Mouse (Mus musculus): ENCODE measurements around the gene Dhx8. TPM values are rescaled to one million over a fixed set of nuclear protein-coding genes. Genes with fewer than 3 reads are reported as not detected.

Gene Dhx8
- polyA plus RNA-seq, 1 experiment from 2014 or later, result 25.6 TPM

- Histone ChIP-seq H3K4me1 (ENCODE audit: control insufficient read depth, insufficient read depth, low read depth, low read length) (peaks cover 12% of the 10 kb centered on the region), H3K9me3 (ENCODE audit: control insufficient read depth, low read length) (no peaks in the 10 kb centered on the region), H3K4me2 (ENCODE audit: low read length) (peak overlapping the region; percentile 97), H3K36me3 (ENCODE audit: control insufficient read depth, insufficient read depth, low read length) (no peaks in the 10 kb centered on the region), H3K27me3 (replicated peaks; ENCODE audit: control insufficient read depth, insufficient read depth, low read length) (peaks cover 48% of the 10 kb centered on the region), H3K9ac (ENCODE audit: low read depth, low read length) (peak overlapping the region; percentile 65), H3K27ac (ENCODE audit: low read depth, low read length) (peak overlapping the region; percentile 70), H3K4me3 (ENCODE audit: low read length) (peak overlapping the region; percentile 64)
- whole genome bisulfite sequencing, result 0% methylated on average over 42 of the region's 67 CpGs
- peak; percentile 41 for ATAC-seq
These were observed 51.9 kb downstream of the Dhx8 start for GRCm38 (mm10) chr11:101784488-101785142.

GRCm38 (mm10) chr11:101785143-101785851 lies 52.6 kb downstream of the Dhx8 start, which contains the start of gene Etv4:
Gene Etv4 (minus strand): TSS chr11:101785371.
- WGBS, result under 1% methylated on average over 32 of the region's 35 CpGs
- Histone ChIP-seq H3K27me3 (replicated peaks; ENCODE audit: control insufficient read depth, insufficient read depth, low read length) (peaks cover 48% of the 10 kb centered on the region), H3K9me3 (ENCODE audit: control insufficient read depth, low read length) (no peaks in the 10 kb centered on the region), H3K4me1 (ENCODE audit: control insufficient read depth, insufficient read depth, low read depth, low read length) (peaks cover 16% of the 10 kb centered on the region), H3K4me2 (ENCODE audit: low read length) (peak within 1 kb of the TSS; percentile 97), H3K9ac (ENCODE audit: low read depth, low read length) (peak within 1 kb of the TSS; percentile 65), H3K36me3 (ENCODE audit: control insufficient read depth, insufficient read depth, low read length) (no peaks in the 10 kb centered on the region), H3K27ac (ENCODE audit: low read depth, low read length) (peak within 1 kb of the TSS; percentile 70), H3K4me3 (ENCODE audit: low read length) (peak within 1 kb of the TSS; percentile 64)
- ATAC-seq, result peak; percentile 95

GRCm38 (mm10) chr11:101785852-101786205 lies 53.1 kb downstream of the Dhx8 start:
- Histone ChIP-seq H3K4me3 (ENCODE audit: low read length) (peak overlapping the region; percentile 64), H3K9me3 (ENCODE audit: control insufficient read depth, low read length) (no peaks in the 10 kb centered on the region), H3K36me3 (ENCODE audit: control insufficient read depth, insufficient read depth, low read length) (no peaks in the 10 kb centered on the region), H3K4me2 (ENCODE audit: low read length) (peak overlapping the region; percentile 97), H3K4me1 (ENCODE audit: control insufficient read depth, insufficient read depth, low read depth, low read length) (peaks cover 21% of the 10 kb centered on the region), H3K27ac (ENCODE audit: low read depth, low read length) (no peak overlapping the region), H3K9ac (ENCODE audit: low read depth, low read length) (no peak overlapping the region), H3K27me3 (replicated peaks; ENCODE audit: control insufficient read depth, insufficient read depth, low read length) (peaks cover 48% of the 10 kb centered on the region)
- ATAC-seq, result no peak
- WGBS, result 4% methylated on average over 7 of the region's 7 CpGs

DNA sequence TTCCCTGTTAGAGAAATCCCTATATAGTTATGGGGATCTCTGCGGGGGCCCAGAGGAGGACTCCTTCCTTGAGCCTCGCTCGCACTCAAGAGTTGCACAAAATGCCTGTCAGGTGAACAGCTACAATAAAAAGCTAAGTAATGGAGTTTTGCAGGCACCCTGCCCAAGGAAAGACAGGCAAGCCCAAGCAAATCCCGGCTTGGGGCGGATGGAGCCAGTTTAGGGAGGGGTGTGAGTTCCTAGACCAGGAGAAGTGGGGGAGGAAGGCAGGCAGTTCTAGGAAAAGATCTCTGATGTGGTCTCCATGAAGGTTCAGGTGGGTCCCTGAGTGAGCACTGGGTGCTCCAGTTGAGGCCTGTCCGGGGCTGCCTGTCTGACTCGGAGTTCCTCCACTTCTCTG lies 53.9 kb downstream of the Dhx8 start:
- no peak overlapping the region for H3K27ac ChIP-seq (ENCODE audit: low read depth, low read length)
- H3K4me2 ChIP-seq (ENCODE audit: low read length), result no peak overlapping the region
- no peaks in the 10 kb centered on the region for H3K36me3 ChIP-seq (ENCODE audit: control insufficient read depth, insufficient read depth, low read length)
- WGBS, result 55% methylated on average over 7 of the region's 7 CpGs
- peaks cover 28% of the 10 kb centered on the region for H3K4me1 ChIP-seq (ENCODE audit: control insufficient read depth, insufficient read depth, low read depth, low read length)
- H3K27me3 ChIP-seq (replicated peaks; ENCODE audit: control insufficient read depth, insufficient read depth, low read length), result peaks cover 44% of the 10 kb centered on the region
- H3K4me3 ChIP-seq (ENCODE audit: low read length), result no peak overlapping the region
- ATAC-seq, result no peak
- H3K9me3 ChIP-seq (ENCODE audit: control insufficient read depth, low read length), result no peaks in the 10 kb centered on the region
- no peak overlapping the region for H3K9ac ChIP-seq (ENCODE audit: low read depth, low read length)

GRCm38 (mm10) chr11:101787432-101787831 lies 54.7 kb downstream of the Dhx8 start:
- H3K36me3 ChIP-seq (ENCODE audit: control insufficient read depth, insufficient read depth, low read length), result no peaks in the 10 kb centered on the region
- 62% methylated on average over 1 of the region's 1 CpGs for WGBS
- H3K4me1 ChIP-seq (ENCODE audit: control insufficient read depth, insufficient read depth, low read depth, low read length), result peaks cover 28% of the 10 kb centered on the region
- peaks cover 37% of the 10 kb centered on the region for H3K27me3 ChIP-seq (replicated peaks; ENCODE audit: control insufficient read depth, insufficient read depth, low read length)
- no peak overlapping the region for H3K9ac ChIP-seq (ENCODE audit: low read depth, low read length)
- H3K9me3 ChIP-seq (ENCODE audit: control insufficient read depth, low read length), result no peaks in the 10 kb centered on the region
- H3K4me3 ChIP-seq (ENCODE audit: low read length), result no peak overlapping the region
- ATAC-seq, result no peak
- no peak overlapping the region for H3K27ac ChIP-seq (ENCODE audit: low read depth, low read length)
- no peak overlapping the region for H3K4me2 ChIP-seq (ENCODE audit: low read length)

- ATAC-seq, result peak; percentile 84
These were observed 58.2 kb downstream of the Dhx8 start for GRCm38 (mm10) chr11:101790811-101791526.

GRCm38 (mm10) chr11:101797355-101797754 lies 64.6 kb downstream of the Dhx8 start:
- no peak overlapping the region for H3K27ac ChIP-seq (ENCODE audit: low read depth, low read length)
- no peak overlapping the region for H3K4me2 ChIP-seq (ENCODE audit: low read length)
- WGBS, result 92% methylated on average over 2 of the region's 2 CpGs
- H3K36me3 ChIP-seq (ENCODE audit: control insufficient read depth, insufficient read depth, low read length), result no peaks in the 10 kb centered on the region
- no peaks in the 10 kb centered on the region for H3K27me3 ChIP-seq (replicated peaks; ENCODE audit: control insufficient read depth, insufficient read depth, low read length)
- H3K9me3 ChIP-seq (ENCODE audit: control insufficient read depth, low read length), result no peaks in the 10 kb centered on the region
- H3K4me3 ChIP-seq (ENCODE audit: low read length), result no peak overlapping the region
- H3K9ac ChIP-seq (ENCODE audit: low read depth, low read length), result no peak overlapping the region
- no peaks in the 10 kb centered on the region for H3K4me1 ChIP-seq (ENCODE audit: control insufficient read depth, insufficient read depth, low read depth, low read length)
- ATAC-seq, result no peak

More at GRCm38 (mm10) chr11:101790811-101791526, 58.2 kb downstream of the Dhx8 start:
- Histone ChIP-seq H3K4me1 (ENCODE audit: control insufficient read depth, insufficient read depth, low read depth, low read length) (peaks cover 15% of the 10 kb centered on the region), H3K9me3 (ENCODE audit: control insufficient read depth, low read length) (no peaks in the 10 kb centered on the region), H3K36me3 (ENCODE audit: control insufficient read depth, insufficient read depth, low read length) (no peaks in the 10 kb centered on the region), H3K4me3 (ENCODE audit: low read length) (no peak overlapping the region), H3K9ac (ENCODE audit: low read depth, low read length) (no peak overlapping the region), H3K27ac (ENCODE audit: low read depth, low read length) (peak overlapping the region; percentile 70), H3K27me3 (replicated peaks; ENCODE audit: control insufficient read depth, insufficient read depth, low read length) (peaks cover 16% of the 10 kb centered on the region), H3K4me2 (ENCODE audit: low read length) (peak overlapping the region; percentile 40)
- 40% methylated on average over 19 of the region's 19 CpGs for WGBS

DNA sequence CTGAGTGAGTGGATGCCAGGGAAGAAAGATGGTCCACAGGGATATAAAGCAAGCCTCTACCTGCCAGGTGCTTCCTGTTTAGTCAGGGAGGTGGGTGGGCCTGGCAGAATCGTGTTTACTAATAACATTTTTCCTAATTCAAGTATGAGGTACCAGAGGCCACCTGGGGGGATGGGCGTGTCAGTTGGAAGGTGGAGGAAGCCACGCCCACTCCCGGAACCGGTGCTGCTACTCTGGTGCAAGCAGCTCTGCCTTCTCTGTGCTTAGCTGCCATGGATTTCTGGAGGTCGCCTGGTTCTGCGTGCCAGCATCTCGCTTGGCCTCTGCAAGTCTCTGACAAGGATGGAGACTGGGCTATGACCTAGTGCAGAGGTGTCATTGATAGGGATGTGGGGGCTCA lies 65.4 kb downstream of the Dhx8 start:
- Histone ChIP-seq H3K27ac (ENCODE audit: low read depth, low read length) (no peak overlapping the region), H3K27me3 (replicated peaks; ENCODE audit: control insufficient read depth, insufficient read depth, low read length) (no peaks in the 10 kb centered on the region), H3K4me2 (ENCODE audit: low read length) (no peak overlapping the region), H3K4me1 (ENCODE audit: control insufficient read depth, insufficient read depth, low read depth, low read length) (no peaks in the 10 kb centered on the region), H3K36me3 (ENCODE audit: control insufficient read depth, insufficient read depth, low read length) (no peaks in the 10 kb centered on the region), H3K4me3 (ENCODE audit: low read length) (no peak overlapping the region), H3K9ac (ENCODE audit: low read depth, low read length) (no peak overlapping the region), H3K9me3 (ENCODE audit: control insufficient read depth, low read length) (no peaks in the 10 kb centered on the region)
- ATAC-seq, result no peak
- 40% methylated on average over 8 of the region's 8 CpGs for WGBS

DNA sequence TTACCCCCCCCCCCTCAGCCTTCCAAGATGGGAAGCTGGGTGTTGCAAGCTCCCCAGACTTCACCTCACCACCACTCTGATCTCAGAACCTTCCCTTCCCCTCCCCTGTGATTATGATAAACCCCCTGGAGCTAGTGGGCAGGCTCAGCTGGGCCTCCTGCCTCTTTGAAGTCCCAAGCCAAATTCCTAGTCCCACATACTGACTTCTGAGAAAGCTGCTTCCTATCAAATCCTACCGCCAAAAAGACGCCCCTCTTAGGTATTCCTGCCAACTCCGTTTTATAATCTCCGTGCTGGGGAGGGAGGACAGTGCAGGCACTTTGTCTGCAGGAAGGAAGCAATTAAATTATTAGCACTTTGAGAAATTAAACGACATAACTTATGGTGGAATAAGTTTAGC lies 68.7 kb downstream of the Dhx8 start:
- H3K4me2 ChIP-seq (ENCODE audit: low read length), result no peak overlapping the region
- H3K36me3 ChIP-seq (ENCODE audit: control insufficient read depth, insufficient read depth, low read length), result no peaks in the 10 kb centered on the region
- H3K9me3 ChIP-seq (ENCODE audit: control insufficient read depth, low read length), result no peaks in the 10 kb centered on the region
- 5% methylated on average over 5 of the region's 5 CpGs for WGBS
- no peak overlapping the region for H3K27ac ChIP-seq (ENCODE audit: low read depth, low read length)
- ATAC-seq, result no peak
- no peaks in the 10 kb centered on the region for H3K27me3 ChIP-seq (replicated peaks; ENCODE audit: control insufficient read depth, insufficient read depth, low read length)
- no peak overlapping the region for H3K9ac ChIP-seq (ENCODE audit: low read depth, low read length)
- H3K4me3 ChIP-seq (ENCODE audit: low read length), result no peak overlapping the region
- no peaks in the 10 kb centered on the region for H3K4me1 ChIP-seq (ENCODE audit: control insufficient read depth, insufficient read depth, low read depth, low read length)
